ENCODE assay signal across 9 mouse cellular contexts in genomic region chr13:55473076-55473831, GRCm38 (mm10). TPM values are rescaled to one million over a fixed set of nuclear protein-coding genes. Genes with fewer than 3 reads are reported as not detected.
DNase-seq lines count a peak whose midpoint lies in the region; ATAC-seq and TF ChIP-seq lines count a peak whose summit lies in the region.
"Had no signal": no experiment of that assay in that cellular context is flagged by ENCODE, and none has a peak within 500 bp of the region (broad histone marks: within the 10 kb centered on the region; RNA-seq: fewer than 3 reads in every experiment).

No protein-coding gene starts in this region.

- ATAC-seq in heart, embryonic 14.5 days (ENCODE audit: insufficient number of reproducible peaks, insufficient read depth, low FRiP score, low read depth): no peak
- no peak for ATAC-seq in limb, embryonic 14.5 days (ENCODE audit: low FRiP score, low read depth)

- no peak for TF ChIP-seq CTCF in small intestine, adult 2 months (IDR thresholded peaks at IDR 0.05; ENCODE audit: extremely low read depth, insufficient read length, insufficient replicate concordance, low read depth, low read length)

- H3K36me3 ChIP-seq in heart, embryonic 14.5 days (ENCODE audit: control insufficient read depth, insufficient read depth, low read length): peaks cover 45% of the 10 kb centered on the region
- peaks cover 54% of the 10 kb centered on the region for H3K36me3 ChIP-seq in forebrain, embryonic 10.5 days (replicated peaks)
- H3K36me3 ChIP-seq in limb, embryonic 14.5 days (ENCODE audit: control insufficient read depth, insufficient read depth, low read length): peaks cover 47% of the 10 kb centered on the region
- H3K36me3 ChIP-seq in small intestine, adult 2 months (ENCODE audit: control insufficient read depth, insufficient read depth, low read length): no peaks in the 10 kb centered on the region

- H3K4me3 ChIP-seq in heart, embryonic 14.5 days (ENCODE audit: control insufficient read depth in 1 of 2, insufficient read depth in 1 of 2, low read depth in 1 of 2, low read length in 2 of 2): peak overlapping the region; percentile 52 to 65
- peak overlapping the region; percentile 77 for H3K4me3 ChIP-seq in forebrain, embryonic 10.5 days
- peak overlapping the region; percentile 61 for H3K4me3 ChIP-seq in limb, embryonic 14.5 days (replicated peaks; ENCODE audit: low read length)
- H3K4me3 ChIP-seq in small intestine, adult 2 months (ENCODE audit: low read depth, low read length): peak overlapping the region; percentile 62

- H3K9me3 ChIP-seq in heart, embryonic 14.5 days (ENCODE audit: control insufficient read depth, low read length): no peaks in the 10 kb centered on the region
- H3K9me3 ChIP-seq in forebrain, embryonic 10.5 days: no peaks in the 10 kb centered on the region
- no peaks in the 10 kb centered on the region for H3K9me3 ChIP-seq in limb, embryonic 14.5 days (ENCODE audit: control insufficient read depth, low read length)

- WGBS in heart, embryonic 14.5 days: 32% methylated on average over 18 of the region's 18 CpGs
- 20% methylated on average over 18 of the region's 18 CpGs for WGBS in forebrain, embryonic 10.5 days
- 15% methylated on average over 18 of the region's 18 CpGs for WGBS in limb, embryonic 14.5 days
- WGBS in small intestine, adult 2 months: 39% methylated on average over 18 of the region's 18 CpGs

- H3K27ac ChIP-seq in heart, embryonic 14.5 days (replicated peaks in 1 of 2; ENCODE audit: control insufficient read depth in 1 of 2, insufficient read depth in 1 of 2, low read depth in 2 of 2, low read length in 2 of 2): peak overlapping the region in 1 of 2 experiments; percentile 50; a peak in 1 of 4 replicates
- H3K27ac ChIP-seq in forebrain, embryonic 10.5 days: peak overlapping the region; percentile 88
- H3K27ac ChIP-seq in limb, embryonic 14.5 days (replicated peaks; ENCODE audit: low read depth, low read length): peak overlapping the region; percentile 75; the same call in 1 of the 2 replicates
- H3K27ac ChIP-seq in small intestine, adult 2 months (ENCODE audit: insufficient read depth, low read depth, low read length): no peak overlapping the region
- H3K27ac ChIP-seq: macrophage had no signal

- peak overlapping the region; percentile 78 for H3K9ac ChIP-seq in heart, embryonic 14.5 days (ENCODE audit: low read length)
- H3K9ac ChIP-seq in limb, embryonic 14.5 days (ENCODE audit: low read depth, low read length, severe bottlenecking): peak overlapping the region; percentile 72

- H3K4me1 ChIP-seq in heart, embryonic 14.5 days (ENCODE audit: control insufficient read depth in 2 of 2, insufficient read depth in 2 of 2, low read length in 2 of 2): peaks cover 9 to 22% of the 10 kb centered on the region in 2 experiments; a peak in 3 of 4 replicates
- peaks cover 85% of the 10 kb centered on the region for H3K4me1 ChIP-seq in forebrain, embryonic 10.5 days
- H3K4me1 ChIP-seq in limb, embryonic 14.5 days (ENCODE audit: control insufficient read depth, insufficient read depth, low read length): peaks cover 16% of the 10 kb centered on the region
- H3K4me1 ChIP-seq in small intestine, adult 2 months (ENCODE audit: control insufficient read depth, insufficient read depth, insufficient read length, low read length): peaks cover 12% of the 10 kb centered on the region

- H3K27me3 ChIP-seq in heart, embryonic 14.5 days (ENCODE audit: control insufficient read depth, insufficient read depth, low read length): peaks cover 64% of the 10 kb centered on the region
- 0 out of 2 replicates have a peak, but pooled peaks cover 14% of the 10 kb centered on the region for H3K27me3 ChIP-seq in forebrain, embryonic 10.5 days (ENCODE audit: poor library complexity, severe bottlenecking)
- H3K27me3 ChIP-seq in limb, embryonic 14.5 days (ENCODE audit: control insufficient read depth, insufficient read depth, low read length): no peaks in the 10 kb centered on the region
- H3K27me3 ChIP-seq in small intestine, adult 2 months (ENCODE audit: control insufficient read depth, insufficient read depth, low read length): 0 out of 2 replicates have a peak, but pooled peaks cover 10% of the 10 kb centered on the region

- peak overlapping the region; percentile 100 for H3K4me2 ChIP-seq in heart, embryonic 14.5 days (ENCODE audit: low read length)
- H3K4me2 ChIP-seq in limb, embryonic 14.5 days (replicated peaks; ENCODE audit: low read depth, low read length, severe bottlenecking): peak overlapping the region; percentile 100

- TF ChIP-seq POLR2A in limb, embryonic 14.5 days (IDR thresholded peaks at IDR 0.05; ENCODE audit: borderline replicate concordance, extremely low read depth, insufficient read depth, insufficient read length): no peak
- no peak for TF ChIP-seq POLR2A in small intestine, adult 2 months (IDR thresholded peaks at IDR 0.05; ENCODE audit: low read depth, low read length)

- no peak for DNase-seq in heart, postnatal 4 days
- peak; percentile 69 for DNase-seq in ES-CJ7 (ENCODE audit: low read depth, low spot score)
- DNase-seq in forebrain, embryonic 10.5 days (ENCODE audit: extremely low spot score, low spot score): peak; percentile 50
- no peak for DNase-seq in limb, embryonic 14.5 days (ENCODE audit: low spot score)
- no peak for DNase-seq in adrenal gland, postnatal 14 days
- no peak for DNase-seq in cerebellum, adult 9-11 months

RNA-seq across cellular contexts. Expression of gene Prr7, which starts 9.2 kb away (rescaled TPM):
- polyA plus RNA-seq in heart, embryonic 14.5 days (2014; fragmentation: Nextera tagmentation; extraction: Ambion mirVana): 0.24 and 0.30 TPM in 2 replicates
- 1 to 10 TPM; 2.1 to 2.3 TPM for total RNA-seq in heart, postnatal 4 days (2021)
- 0.75 and 0.88 TPM in 2 replicates for polyA plus RNA-seq in forebrain, embryonic 10.5 days (2016; fragmentation: Nextera tagmentation; extraction: Ambion mirVana)
- 18.6 and 28.4 TPM in 2 replicates for polyA plus RNA-seq in limb, embryonic 14.5 days (2012; rRNA removed)
- polyA plus RNA-seq in limb, embryonic 14.5 days (2014; fragmentation: Nextera tagmentation; extraction: Ambion mirVana): 1.4 and 2.3 TPM in 2 replicates
- polyA plus RNA-seq in small intestine, adult 2 months (2012; rRNA removed): 5.9 and 8.2 TPM in 2 replicates
- total RNA-seq in adrenal gland, postnatal 14 days (2021): 3.1 and 6.0 TPM in 2 replicates
- polyA plus RNA-seq: macrophage had no signal

RNA-seq across cellular contexts. Expression of gene Dbn1, which starts 14.7 kb away (rescaled TPM):
- polyA plus RNA-seq in heart, embryonic 14.5 days (2014; fragmentation: Nextera tagmentation; extraction: Ambion mirVana): 51.8 and 53.5 TPM in 2 replicates
- 10 to 100 TPM; 64.5 to 66.8 TPM for total RNA-seq in heart, postnatal 4 days (2021)
- 346 and 355 TPM in 2 replicates for polyA plus RNA-seq in forebrain, embryonic 10.5 days (2016; fragmentation: Nextera tagmentation; extraction: Ambion mirVana)
- 266 and 303 TPM in 2 replicates for polyA plus RNA-seq in limb, embryonic 14.5 days (2012; rRNA removed)
- polyA plus RNA-seq in limb, embryonic 14.5 days (2014; fragmentation: Nextera tagmentation; extraction: Ambion mirVana): 153 and 178 TPM in 2 replicates
- 8.9 and 9.8 TPM in 2 replicates for polyA plus RNA-seq in small intestine, adult 2 months (2012; rRNA removed)
- 24.0 and 24.9 TPM in 2 replicates for total RNA-seq in adrenal gland, postnatal 14 days (2021)
- polyA plus RNA-seq: macrophage had no signal

RNA-seq across cellular contexts. Expression of gene Grk6, which starts 28.4 kb away (rescaled TPM):
- polyA plus RNA-seq in heart, embryonic 14.5 days (2014; fragmentation: Nextera tagmentation; extraction: Ambion mirVana): 20.6 and 23.6 TPM in 2 replicates
- total RNA-seq in heart, postnatal 4 days (2021): 10 to 100 TPM; 29.9 to 31.1 TPM
- polyA plus RNA-seq in forebrain, embryonic 10.5 days (2016; fragmentation: Nextera tagmentation; extraction: Ambion mirVana): 44.8 and 51.1 TPM in 2 replicates
- polyA plus RNA-seq in limb, embryonic 14.5 days (2012; rRNA removed): 81.4 and 92.8 TPM in 2 replicates
- polyA plus RNA-seq in limb, embryonic 14.5 days (2014; fragmentation: Nextera tagmentation; extraction: Ambion mirVana): 51.7 and 57.5 TPM in 2 replicates
- polyA plus RNA-seq in small intestine, adult 2 months (2012; rRNA removed): 21.1 and 38.4 TPM in 2 replicates
- total RNA-seq in adrenal gland, postnatal 14 days (2021): 35.3 and 55.4 TPM in 2 replicates

RNA-seq across cellular contexts. Expression of gene Pdlim7, which starts 40.2 kb away (rescaled TPM):
- polyA plus RNA-seq in heart, embryonic 14.5 days (2014; fragmentation: Nextera tagmentation; extraction: Ambion mirVana): 329 and 370 TPM in 2 replicates
- 100 to 1,000 TPM; 115 to 119 TPM for total RNA-seq in heart, postnatal 4 days (2021)
- polyA plus RNA-seq in forebrain, embryonic 10.5 days (2016; fragmentation: Nextera tagmentation; extraction: Ambion mirVana): 200 and 209 TPM in 2 replicates
- polyA plus RNA-seq in limb, embryonic 14.5 days (2012; rRNA removed): 137 and 192 TPM in 2 replicates
- polyA plus RNA-seq in limb, embryonic 14.5 days (2014; fragmentation: Nextera tagmentation; extraction: Ambion mirVana): 148 and 162 TPM in 2 replicates
- polyA plus RNA-seq in small intestine, adult 2 months (2012; rRNA removed): 57.1 and 60.2 TPM in 2 replicates
- total RNA-seq in adrenal gland, postnatal 14 days (2021): 23.8 and 26.7 TPM in 2 replicates

RNA-seq across cellular contexts. Expression of gene F12, which starts 46.7 kb away (rescaled TPM):
- polyA plus RNA-seq in heart, embryonic 14.5 days (2014; fragmentation: Nextera tagmentation; extraction: Ambion mirVana): not detected in 2 replicates
- not detected for total RNA-seq in heart, postnatal 4 days (2021)
- polyA plus RNA-seq in forebrain, embryonic 10.5 days (2016; fragmentation: Nextera tagmentation; extraction: Ambion mirVana): not detected in 2 replicates
- 0.09 and 0.11 TPM in 2 replicates for polyA plus RNA-seq in limb, embryonic 14.5 days (2012; rRNA removed)
- polyA plus RNA-seq in limb, embryonic 14.5 days (2014; fragmentation: Nextera tagmentation; extraction: Ambion mirVana): not detected in 2 replicates
- polyA plus RNA-seq in small intestine, adult 2 months (2012; rRNA removed): 0.41 and 0.60 TPM in 2 replicates
- 4.3 and 60.0 TPM in 2 replicates for total RNA-seq in adrenal gland, postnatal 14 days (2021)
- polyA plus RNA-seq: macrophage had no signal

Comparison
In these comparisons a context has a peak if more than half of its experiments do, and no peak if none do; other contexts are left out.
1. DNase-seq: peak in ES-CJ7 (single experiment) and forebrain, embryonic 10.5 days (single experiment); none in heart, postnatal 4 days (single experiment), limb, embryonic 14.5 days (single experiment), adrenal gland, postnatal 14 days (single experiment) and cerebellum, adult 9-11 months (single experiment).
2. Peak in every context shown above with its lines, with median percentiles within 50 percentile points of each other: H3K4me3 ChIP-seq.